Mouse (Mus musculus): ENCODE measurements around the gene Arid1a.

GRCm38 (mm10) chr4:133671184-133671880, 85.2 kb downstream of the Arid1a start:
- TF ChIP-seq CTCF (IDR thresholded peaks at IDR 0.05; ENCODE audit: borderline replicate concordance, insufficient read depth, low read depth, low read length) (peak; percentile 84), POLR2A (IDR thresholded peaks at IDR 0.05; ENCODE audit: borderline replicate concordance, insufficient read depth, low read length) (no peak)
